Mouse (Mus musculus): ENCODE data around the gene Nt5dc3.

- TF ChIP-seq CTCF (IDR thresholded peaks at IDR 0.05; ENCODE audit: control insufficient read depth, insufficient read depth, insufficient read length) (no peak), MYOG (IDR thresholded peaks at IDR 0.05; ENCODE audit: control insufficient read depth, extremely low read depth, insufficient read length) (no peak), MAX (IDR thresholded peaks at IDR 0.05) (no peak), USF1 (IDR thresholded peaks at IDR 0.05; ENCODE audit: low read depth) (no peak), CEBPB (IDR thresholded peaks at IDR 0.05; ENCODE audit: low read depth) (no peak)
Observed at GRCm38 (mm10) chr10:86789146-86789672, 10.4 kb downstream of the Nt5dc3 start.
